Mouse (Mus musculus): ENCODE measurements around the gene Idh3b.

DNA sequence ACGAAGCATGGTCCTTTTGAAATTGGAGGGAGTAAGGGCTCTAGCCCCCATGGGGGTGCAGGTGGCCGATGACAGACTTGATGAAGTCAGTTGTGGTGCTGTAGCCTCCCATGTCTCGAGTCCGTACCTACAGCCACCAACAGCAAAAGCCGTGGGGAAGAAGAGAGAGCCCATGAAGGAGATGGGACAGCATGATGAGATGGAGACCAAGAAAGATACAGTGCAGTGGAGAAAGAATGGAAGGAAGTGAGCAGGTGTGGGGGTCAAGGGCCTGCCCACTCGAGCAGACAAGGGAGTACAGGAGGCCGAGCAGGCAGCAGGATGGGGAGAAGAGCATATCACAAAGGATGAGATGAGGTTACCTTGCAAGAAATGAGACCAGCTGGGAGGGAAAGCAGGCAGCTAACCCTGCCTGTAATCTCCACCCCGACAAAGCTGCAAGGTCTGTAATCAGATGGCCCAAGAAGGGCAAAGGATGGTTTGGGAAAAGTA lies 4.7 kb downstream of the Idh3b start:
- TF ChIP-seq CTCF (conservative IDR thresholded peaks at IDR 0.05; ENCODE audit: low read length) (no peak), POU5F1 (IDR thresholded peaks at IDR 0.05; ENCODE audit: borderline replicate concordance, low read length) (no peak), NANOG (IDR thresholded peaks at IDR 0.05; ENCODE audit: borderline replicate concordance, low read length) (no peak)

Data from E14TG2a.4 (cell line).